Mouse (Mus musculus) embryonic facial prominence, embryonic 12.5 days (tissue): ENCODE results near the gene Tmem198. TPM values are rescaled to one million over a fixed set of nuclear protein-coding genes. Genes with fewer than 3 reads are reported as not detected.

Experiments
- ATAC-seq: fragments of 200-750 bp; cut with Nextera tagmentation; 2 replicates; pipeline ENCODE4 v1.8.0; 2017; ENCODE audit not compliant: insufficient number of reproducible peaks, insufficient read depth, low FRiP score, low TSS enrichment
- H3K27ac ChIP-seq: fragments of 300-500 bp; sonication (generic); 2 replicates; pipeline ENCODE4 v1.5.1; 2016; ENCODE audit warnings: mild to moderate bottlenecking
- H3K27me3 ChIP-seq: fragments of 300-500 bp; sonication (generic); 2 replicates; pipeline ENCODE4 v1.6.1; 2016; ENCODE audit warnings: mild to moderate bottlenecking, moderate library complexity
- H3K36me3 ChIP-seq: fragments of 300-500 bp; sonication (generic); 2 replicates; pipeline ENCODE4 v1.6.1; 2016; ENCODE audit warnings: mild to moderate bottlenecking
- H3K4me1 ChIP-seq: fragments of 300-500 bp; sonication (generic); 2 replicates; pipeline ENCODE4 v1.6.1; 2016
- H3K4me2 ChIP-seq: fragments of 300-500 bp; sonication (generic); replicated peaks from 2 replicates; pipeline ENCODE4 v1.6.1; 2016; ENCODE audit warnings: mild to moderate bottlenecking, moderate library complexity
- H3K4me3 ChIP-seq: fragments of 300-500 bp; sonication (generic); 2 replicates; pipeline ENCODE4 v1.5.1; 2016; ENCODE audit warnings: mild to moderate bottlenecking
- H3K9ac ChIP-seq: fragments of 300-500 bp; sonication (generic); 2 replicates; pipeline ENCODE4 v1.6.1; 2016; ENCODE audit warnings: mild to moderate bottlenecking, moderate library complexity
- H3K9me3 ChIP-seq: fragments of 300-500 bp; sonication (generic); 2 replicates; pipeline ENCODE4 v1.6.1; 2016; ENCODE audit warnings: mild to moderate bottlenecking, moderate library complexity
- WGBS: fragments of 180-500 bp; shearing (Covaris S2); methylation state at CpG from one replicate; pipeline ENCODE4 v1.1.7; 2016; 5-methylcytosine and 5-hydroxymethylcytosine counted together
- polyA plus RNA-seq: library from polyadenylated mRNA; unstranded; fragments of >200 nt; fragmentation: Nextera tagmentation; extraction: Ambion mirVana; gene quantifications from 2 replicates; pipeline ENCODE4 v1.2.1, GENCODE M21; 2016

The Tmem198 gene
- polyA plus RNA-seq, 1 experiment from 2014 or later, result 2.5 TPM

GRCm38 (mm10) chr1:75532280-75533172 is 53.2 kb downstream of the Tmem198 start:
- H3K4me2 ChIP-seq, result no peak overlapping the region
- H3K9me3 ChIP-seq, result no peaks in the 10 kb centered on the region
- H3K9ac ChIP-seq, result no peak overlapping the region
- H3K27ac ChIP-seq, result no peak overlapping the region
- ATAC-seq, result no peak
- 91% methylated on average over 19 of the region's 19 CpGs for WGBS
- no peaks in the 10 kb centered on the region for H3K27me3 ChIP-seq
- no peak overlapping the region for H3K4me3 ChIP-seq
- no peaks in the 10 kb centered on the region for H3K4me1 ChIP-seq
- H3K36me3 ChIP-seq, result peaks cover 72% of the 10 kb centered on the region

GRCm38 (mm10) chr1:75533325-75534252 is 54.3 kb downstream of the Tmem198 start:
- Histone ChIP-seq H3K27ac (no peak overlapping the region), H3K4me2 (no peak overlapping the region), H3K4me3 (no peak overlapping the region), H3K27me3 (no peaks in the 10 kb centered on the region), H3K36me3 (peaks cover 62% of the 10 kb centered on the region), H3K4me1 (no peaks in the 10 kb centered on the region), H3K9me3 (no peaks in the 10 kb centered on the region), H3K9ac (no peak overlapping the region)
- WGBS, result 85% methylated on average over 19 of the region's 19 CpGs
- no peak for ATAC-seq

Other genes with a start within 250 kb of the Tmem198 start
- gene A630095N17Rik, start 247.4 kb upstream of the Tmem198 start, polyA plus RNA-seq, result not detected in 2 replicates
- 40.0 and 45.0 TPM in 2 replicates for gene Dnajb2, start 243.1 kb upstream of the Tmem198 start, polyA plus RNA-seq
- 2.0 and 2.5 TPM in 2 replicates for gene Ptprn, start 215.0 kb upstream of the Tmem198 start, polyA plus RNA-seq
- gene Resp18, start 201.1 kb upstream of the Tmem198 start, polyA plus RNA-seq, result 1.8 and 5.4 TPM in 2 replicates
- 136 and 143 TPM in 2 replicates for gene Dnpep, start 161.5 kb upstream of the Tmem198 start, polyA plus RNA-seq
- 15.9 and 20.1 TPM in 2 replicates for gene Des, start 119.2 kb upstream of the Tmem198 start, polyA plus RNA-seq
- gene Speg, start 104.2 kb upstream of the Tmem198 start, polyA plus RNA-seq, result 26.1 and 26.7 TPM in 2 replicates
- gene Gmppa, start 43.6 kb upstream of the Tmem198 start, polyA plus RNA-seq, result 61.1 and 64.6 TPM in 2 replicates
- 0.64 and 0.76 TPM in 2 replicates for gene Asic4, start 29.1 kb upstream of the Tmem198 start, polyA plus RNA-seq
- 32.5 and 33.5 TPM in 2 replicates for gene Chpf, start 225 bp upstream of the Tmem198 start, polyA plus RNA-seq
- 101 and 104 TPM in 2 replicates for gene Obsl1, start 26.9 kb downstream of the Tmem198 start, polyA plus RNA-seq
- gene Inha, start 27.5 kb downstream of the Tmem198 start, polyA plus RNA-seq, result 11.7 and 11.8 TPM in 2 replicates
- gene Stk11ip, start 42.0 kb downstream of the Tmem198 start, polyA plus RNA-seq, result 28.0 and 28.7 TPM in 2 replicates
- gene Slc4a3, start 66.7 kb downstream of the Tmem198 start, polyA plus RNA-seq, result 33.1 and 33.7 TPM in 2 replicates